Mouse (Mus musculus) midbrain, embryonic 13.5 days (tissue): ENCODE measurements at regions not wholly inside any gene's neighbourhood (a gene's known extent, or its start where the extent isn't known, plus 50 kb on each side); places are given as distances from the start of the nearest gene placed in this dataset.

ENCODE experiments used
- ATAC-seq: fragments of 200-750 bp; cut with Nextera tagmentation; 2 replicates; pipeline ENCODE4 v1.8.0; 2017; ENCODE audit warnings: mild to moderate bottlenecking, moderate TSS enrichment, moderate library complexity
- H3K27ac ChIP-seq: fragments of 300-500 bp; sonication (generic); 2 replicates; pipeline ENCODE4 v1.5.1; 2015; ENCODE audit warnings: inconsistent platforms, mild to moderate bottlenecking, moderate library complexity
- H3K27me3 ChIP-seq: fragments of 300-500 bp; sonication (generic); 2 replicates; pipeline ENCODE4 v1.6.1; 2015; ENCODE audit warnings: mild to moderate bottlenecking, inconsistent platforms
- H3K36me3 ChIP-seq: fragments of 300-500 bp; sonication (generic); 2 replicates; pipeline ENCODE4 v1.6.1; 2015; ENCODE audit warnings: mild to moderate bottlenecking, inconsistent platforms
- H3K4me1 ChIP-seq: fragments of 300-500 bp; sonication (generic); replicated peaks from 2 replicates; pipeline ENCODE4 v1.6.1; 2015; ENCODE audit warnings: inconsistent platforms
- H3K4me2 ChIP-seq: fragments of 300-500 bp; sonication (generic); replicated peaks from 2 replicates; pipeline ENCODE4 v1.6.1; 2015; ENCODE audit warnings: moderate library complexity, mild to moderate bottlenecking, inconsistent platforms
- H3K4me3 ChIP-seq: fragments of 300-500 bp; sonication (generic); replicated peaks from 2 replicates; pipeline ENCODE4 v1.5.1; 2015; ENCODE audit warnings: mild to moderate bottlenecking, inconsistent platforms
- H3K9ac ChIP-seq: fragments of 300-500 bp; sonication (generic); replicated peaks from 2 replicates; pipeline ENCODE4 v1.6.1; 2015; ENCODE audit warnings: mild to moderate bottlenecking, inconsistent platforms
- H3K9me3 ChIP-seq: fragments of 300-500 bp; sonication (generic); 2 replicates; pipeline ENCODE4 v1.6.1; 2016; ENCODE audit warnings: mild to moderate bottlenecking, inconsistent platforms
- WGBS: fragments of 180-500 bp; shearing (Covaris S2); methylation state at CpG from one replicate; pipeline ENCODE4 v1.1.7; 2015; 5-methylcytosine and 5-hydroxymethylcytosine counted together

DNA sequence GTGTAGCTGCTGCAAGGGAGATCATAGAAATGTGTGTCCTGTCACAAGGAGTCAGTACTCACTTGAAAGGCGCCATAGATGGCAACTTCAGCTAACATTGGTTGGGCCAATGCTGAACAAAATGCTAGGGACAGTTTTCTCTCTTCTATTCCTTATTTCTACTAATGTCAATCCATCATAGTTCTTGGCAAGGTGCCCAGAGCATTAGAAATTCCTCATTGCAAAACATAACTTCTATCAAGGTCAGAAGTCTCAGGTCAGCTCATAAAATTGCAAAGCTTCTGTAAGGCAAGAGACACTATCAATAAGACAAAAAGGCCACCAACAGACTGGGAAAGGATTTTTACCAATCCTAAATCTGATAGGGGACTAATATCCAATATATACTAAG lies 106.3 kb downstream of the D1Ertd622e start:
- H3K27me3 ChIP-seq = no peaks in the 10 kb centered on the region
- WGBS = 97% methylated on average over 1 of the region's 1 CpGs
- no peak overlapping the region for H3K4me2 ChIP-seq
- H3K36me3 ChIP-seq = no peaks in the 10 kb centered on the region
- ATAC-seq = no peak
- H3K4me1 ChIP-seq = peaks cover 6% of the 10 kb centered on the region
- H3K4me3 ChIP-seq = no peak overlapping the region
- no peak overlapping the region for H3K27ac ChIP-seq
- H3K9ac ChIP-seq = no peak overlapping the region
- H3K9me3 ChIP-seq = no peaks in the 10 kb centered on the region

DNA sequence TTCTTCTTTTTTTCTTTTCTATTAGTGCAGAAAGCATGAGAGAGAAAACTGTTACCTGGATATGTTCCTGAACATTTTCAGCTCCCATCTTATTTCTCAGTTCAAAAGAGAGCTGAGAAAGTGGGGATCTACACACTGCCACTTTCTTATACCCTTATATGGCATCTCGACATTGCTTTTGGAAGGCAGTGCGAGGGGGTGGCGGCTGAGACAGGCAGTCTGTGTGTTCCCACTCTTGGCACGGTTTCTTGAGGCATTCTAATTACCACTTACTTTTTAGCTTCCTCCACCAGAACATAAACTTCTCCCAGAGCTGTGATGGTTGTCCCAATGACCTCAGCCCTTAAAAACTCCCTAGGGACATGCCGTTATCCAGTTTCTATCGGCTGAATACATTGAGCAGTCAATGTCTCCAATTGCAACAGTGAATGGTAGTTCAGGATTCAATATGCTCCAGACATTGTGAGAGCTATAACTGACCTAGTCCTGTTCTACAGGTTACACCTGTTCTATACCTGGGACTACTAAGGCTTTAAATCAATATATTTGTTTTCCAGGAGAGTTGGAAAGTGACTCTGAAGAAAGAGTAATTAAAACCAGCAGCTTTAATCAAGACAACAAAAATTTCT lies 106.8 kb downstream of the D1Ertd622e start:
- ATAC-seq = no peak
- Histone ChIP-seq H3K9me3 (no peaks in the 10 kb centered on the region), H3K4me1 (peaks cover 6% of the 10 kb centered on the region), H3K27ac (no peak overlapping the region), H3K4me2 (no peak overlapping the region), H3K4me3 (no peak overlapping the region), H3K27me3 (no peaks in the 10 kb centered on the region), H3K9ac (no peak overlapping the region), H3K36me3 (no peaks in the 10 kb centered on the region)
- WGBS = 83% methylated on average over 6 of the region's 6 CpGs

DNA sequence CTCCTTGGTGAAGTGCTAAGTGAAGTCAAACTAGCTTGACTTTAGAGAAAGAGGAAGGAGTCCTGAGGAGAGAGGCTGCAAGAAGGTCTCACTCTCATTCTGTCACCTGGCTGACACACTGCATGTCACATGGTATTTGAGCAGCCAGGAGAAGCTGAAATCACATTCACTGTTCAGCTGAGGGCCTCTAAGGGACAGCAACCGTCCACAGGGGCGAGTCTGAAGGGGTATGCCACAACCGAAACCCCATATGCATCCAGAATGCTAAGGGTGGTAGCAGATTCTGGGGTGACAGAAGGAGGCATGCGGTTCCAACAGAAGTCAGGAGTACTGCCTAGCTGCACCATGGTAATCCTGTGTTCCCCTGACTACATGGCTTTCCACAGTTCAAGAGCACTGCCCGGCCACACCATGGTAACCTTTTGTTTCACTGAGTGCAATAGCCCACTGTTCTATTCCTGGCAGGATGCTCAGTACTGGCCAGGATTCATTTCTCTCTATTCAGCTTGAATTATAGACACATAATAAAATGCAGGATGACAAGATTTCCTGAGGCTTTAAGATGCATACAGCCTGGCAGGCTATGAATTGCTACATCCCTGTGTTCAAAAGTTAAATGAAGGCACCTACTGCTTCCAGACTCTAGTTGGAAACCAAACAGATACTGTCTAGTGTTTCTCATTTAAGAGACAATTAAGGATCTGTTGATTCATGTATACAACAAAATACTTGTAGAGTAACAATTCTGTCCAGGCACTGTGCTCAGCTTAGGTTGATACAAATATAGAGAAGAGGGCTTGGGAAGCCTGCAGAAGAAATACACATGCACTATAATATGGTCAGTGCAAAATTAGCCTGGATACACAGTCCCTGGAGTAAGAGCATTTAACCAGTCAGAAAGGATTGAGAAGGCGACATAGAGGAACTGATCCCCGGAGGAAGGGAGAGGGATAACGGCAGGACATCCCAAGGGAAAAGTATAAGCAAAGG lies 108.1 kb downstream of the D1Ertd622e start:
- 55% methylated on average over 8 of the region's 8 CpGs for WGBS
- Histone ChIP-seq H3K4me2 (no peak overlapping the region), H3K27me3 (no peaks in the 10 kb centered on the region), H3K36me3 (no peaks in the 10 kb centered on the region), H3K4me1 (peaks cover 6% of the 10 kb centered on the region), H3K27ac (no peak overlapping the region), H3K4me3 (no peak overlapping the region), H3K9me3 (no peaks in the 10 kb centered on the region), H3K9ac (no peak overlapping the region)
- peak; percentile 92 for ATAC-seq

DNA sequence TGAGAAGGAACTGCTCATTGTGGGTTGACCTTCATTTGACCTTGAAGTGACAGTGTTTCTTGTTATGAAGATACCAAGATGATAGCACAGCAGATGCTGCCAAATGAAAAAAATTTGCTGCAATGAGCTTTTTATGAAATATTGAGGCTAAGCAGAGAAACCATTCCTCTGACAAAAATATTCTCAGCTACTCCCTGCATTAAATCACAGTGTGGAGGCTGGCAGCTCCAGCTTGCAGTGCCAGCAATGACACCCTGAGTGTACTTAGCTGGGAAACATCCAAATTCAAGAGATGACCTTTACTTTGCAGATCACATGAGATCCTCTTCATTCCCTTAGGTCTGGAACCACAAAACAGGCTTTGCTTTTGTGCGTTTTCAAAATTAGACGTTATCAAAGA lies 109.0 kb downstream of the D1Ertd622e start:
- Histone ChIP-seq H3K9ac (no peak overlapping the region), H3K4me3 (no peak overlapping the region), H3K9me3 (no peaks in the 10 kb centered on the region), H3K4me1 (peaks cover 6% of the 10 kb centered on the region), H3K4me2 (no peak overlapping the region), H3K36me3 (no peaks in the 10 kb centered on the region), H3K27me3 (no peaks in the 10 kb centered on the region), H3K27ac (no peak overlapping the region)
- no peak for ATAC-seq
- WGBS = 89% methylated on average over 2 of the region's 2 CpGs

DNA sequence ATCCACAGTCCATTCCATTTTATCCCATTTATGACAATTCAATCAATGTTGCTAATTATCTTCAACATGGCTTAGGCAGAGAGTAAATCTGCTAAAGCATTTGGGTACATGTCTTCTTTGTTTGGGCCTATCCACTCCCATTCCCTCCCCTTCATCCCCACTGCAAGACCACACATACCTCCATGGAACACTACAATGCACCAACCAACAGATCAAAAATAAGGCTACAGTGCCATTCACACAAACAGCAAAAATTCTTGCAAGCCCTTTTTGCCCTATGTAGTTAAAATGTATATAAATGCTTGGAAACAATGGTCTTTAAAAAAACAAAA lies 120.7 kb downstream of the D1Ertd622e start:
- Histone ChIP-seq H3K27me3 (no peaks in the 10 kb centered on the region), H3K36me3 (no peaks in the 10 kb centered on the region), H3K9ac (no peak overlapping the region), H3K27ac (peak overlapping the region; percentile 70), H3K4me2 (0 out of 2 replicates have a peak overlapping the region, but pooled peaks have one; percentile 30), H3K4me1 (peaks cover 16% of the 10 kb centered on the region), H3K4me3 (no peak overlapping the region), H3K9me3 (no peaks in the 10 kb centered on the region)
- peak; percentile 53 for ATAC-seq

DNA sequence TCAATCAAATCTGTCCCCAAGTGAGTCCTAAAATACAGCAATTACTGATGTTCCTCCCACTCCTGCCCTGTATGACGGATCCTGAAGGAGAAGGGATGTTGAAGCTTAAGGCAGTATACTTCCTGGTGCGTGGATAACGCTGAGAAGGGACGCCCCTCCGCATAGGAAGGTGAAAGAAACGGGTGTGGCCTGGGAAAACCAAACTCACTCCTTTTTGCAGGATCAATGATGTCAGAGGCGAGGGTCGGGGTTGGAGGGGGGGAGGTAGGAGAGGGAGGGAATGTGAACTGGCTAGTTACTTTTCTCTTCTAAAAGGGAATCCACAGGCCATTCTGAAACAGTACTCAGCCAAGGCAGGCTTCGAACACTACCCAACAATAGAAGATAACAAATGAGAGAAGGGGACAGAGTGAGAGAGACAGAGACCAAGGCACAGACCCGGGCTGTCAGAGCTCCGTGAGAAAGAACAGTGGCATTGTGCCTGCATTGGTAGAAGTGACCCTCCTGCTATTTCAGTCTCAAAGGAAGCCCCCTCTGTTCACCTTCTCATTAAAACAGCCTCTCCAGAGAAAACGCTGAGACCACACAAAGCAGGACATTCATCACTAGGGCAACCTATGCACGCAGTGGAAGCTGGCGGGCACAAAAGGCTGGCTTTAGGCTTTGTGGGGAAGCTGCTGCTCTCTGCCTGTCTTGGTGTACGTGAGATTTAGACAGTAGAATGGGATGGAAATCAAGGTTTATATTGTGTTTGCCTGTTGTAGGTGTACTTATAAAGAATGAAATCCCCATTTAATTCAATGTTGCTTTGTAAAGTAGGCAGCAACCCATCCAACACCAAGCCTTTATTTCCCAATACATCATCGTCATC lies 121.3 kb downstream of the D1Ertd622e start:
- 12% methylated on average over 16 of the region's 16 CpGs for WGBS
- no peaks in the 10 kb centered on the region for H3K27me3 ChIP-seq
- no peaks in the 10 kb centered on the region for H3K36me3 ChIP-seq
- no peak overlapping the region for H3K9ac ChIP-seq
- peak; percentile 97 for ATAC-seq
- H3K9me3 ChIP-seq = no peaks in the 10 kb centered on the region
- H3K4me2 ChIP-seq = peak overlapping the region; percentile 30
- H3K27ac ChIP-seq = peak overlapping the region; percentile 70
- H3K4me3 ChIP-seq = no peak overlapping the region
- H3K4me1 ChIP-seq = peaks cover 16% of the 10 kb centered on the region

DNA sequence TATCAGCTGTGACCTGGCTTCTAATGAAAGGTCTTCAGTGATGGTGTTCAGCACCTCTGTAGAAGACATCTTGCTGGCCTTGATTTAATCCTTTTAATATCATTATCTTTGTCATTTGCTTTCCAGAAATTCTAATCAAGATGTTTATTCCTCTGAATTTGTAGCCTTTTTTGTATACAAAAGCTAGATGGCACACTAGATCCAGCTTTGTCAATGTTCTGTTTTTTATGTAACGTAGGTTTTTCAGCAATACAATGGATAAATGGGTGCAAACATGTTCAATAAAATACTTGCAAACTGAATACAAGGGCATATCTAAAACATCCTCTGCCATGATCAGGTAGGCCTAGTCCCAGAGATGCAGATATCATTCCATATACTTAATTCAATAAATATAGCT lies 165.0 kb downstream of the D1Ertd622e start:
- H3K27ac ChIP-seq = no peak overlapping the region

DNA sequence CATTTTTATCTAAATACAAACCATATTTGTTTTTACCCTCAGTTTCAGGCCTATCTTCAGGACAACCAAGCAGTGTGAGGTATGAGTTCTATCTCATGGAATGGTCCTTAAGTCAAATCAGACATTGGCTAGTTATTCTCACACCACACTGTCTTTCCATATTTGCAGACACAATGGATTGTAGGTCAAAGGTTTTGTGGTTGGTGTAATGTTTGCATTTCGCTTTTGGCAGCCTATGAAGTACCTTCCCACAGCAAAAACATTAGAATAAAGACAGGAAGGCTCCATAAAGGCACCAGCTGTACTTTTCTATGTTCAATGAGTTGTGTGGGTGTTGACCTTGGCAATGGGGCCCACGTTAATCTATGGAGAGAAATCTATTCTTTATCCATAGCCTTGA lies 182.0 kb downstream of the D1Ertd622e start:
- Histone ChIP-seq H3K4me1 (no peaks in the 10 kb centered on the region), H3K36me3 (no peaks in the 10 kb centered on the region), H3K4me3 (no peak overlapping the region), H3K27me3 (no peaks in the 10 kb centered on the region), H3K4me2 (no peak overlapping the region), H3K27ac (no peak overlapping the region), H3K9ac (no peak overlapping the region), H3K9me3 (no peaks in the 10 kb centered on the region)
- ATAC-seq = no peak
- 71% methylated on average over 2 of the region's 2 CpGs for WGBS

More for the DNA sequence above, 165.0 kb downstream of the D1Ertd622e start:
- WGBS = 81% methylated on average over 1 of the region's 1 CpGs
- no peak overlapping the region for H3K4me2 ChIP-seq
- H3K36me3 ChIP-seq = no peaks in the 10 kb centered on the region
- no peaks in the 10 kb centered on the region for H3K27me3 ChIP-seq
- no peak overlapping the region for H3K4me3 ChIP-seq
- H3K4me1 ChIP-seq = no peaks in the 10 kb centered on the region
- no peak for ATAC-seq
- H3K9ac ChIP-seq = no peak overlapping the region
- H3K9me3 ChIP-seq = no peaks in the 10 kb centered on the region
